In genomic region chr9:45633036-45633435, GRCm38 (mm10) we compare ENCODE assay signal across 8 mouse cellular contexts.
DNase-seq lines count a peak whose midpoint lies in the region; ATAC-seq lines count a peak whose summit lies in the region.

No protein-coding gene starts in this region.

- no peak overlapping the region for H3K4me2 ChIP-seq in heart, embryonic 11.5 days
- no peak overlapping the region; the same call in 1 of the 2 replicates for H3K4me2 ChIP-seq in forebrain, embryonic 12.5 days
- H3K4me2 ChIP-seq in midbrain, embryonic 12.5 days (replicated peaks): no peak overlapping the region

- H3K36me3 ChIP-seq in heart, embryonic 11.5 days (ENCODE audit: control insufficient read depth, insufficient read depth, low read length): no peaks in the 10 kb centered on the region
- H3K36me3 ChIP-seq in forebrain, embryonic 12.5 days (replicated peaks): no peaks in the 10 kb centered on the region
- H3K36me3 ChIP-seq in midbrain, embryonic 12.5 days: no peaks in the 10 kb centered on the region

- H3K27me3 ChIP-seq in heart, embryonic 11.5 days (ENCODE audit: control insufficient read depth, insufficient read depth, low read length): no peaks in the 10 kb centered on the region
- H3K27me3 ChIP-seq in forebrain, embryonic 12.5 days: no peaks in the 10 kb centered on the region
- peaks cover 4% of the 10 kb centered on the region; the same call in 1 of the 2 replicates for H3K27me3 ChIP-seq in midbrain, embryonic 12.5 days

- no peak overlapping the region for H3K27ac ChIP-seq in heart, embryonic 11.5 days (ENCODE audit: low read depth, low read length)
- peak overlapping the region; percentile 94 for H3K27ac ChIP-seq in forebrain, embryonic 12.5 days
- H3K27ac ChIP-seq in midbrain, embryonic 12.5 days (replicated peaks): peak overlapping the region; percentile 76

- ATAC-seq in heart, embryonic 11.5 days (replicated peaks; ENCODE audit: insufficient number of reproducible peaks, low FRiP score, low TSS enrichment): no peak
- ATAC-seq in forebrain, embryonic 12.5 days (ENCODE audit: low FRiP score): peak; percentile 27
- ATAC-seq in midbrain, embryonic 12.5 days (ENCODE audit: low FRiP score, low read depth): no peak
- no peak for ATAC-seq in megakaryocyte progenitor cell, adult 5-6 weeks (replicated peaks; ENCODE audit: poor library complexity)

- H3K9me3 ChIP-seq in heart, embryonic 11.5 days (replicated peaks; ENCODE audit: control insufficient read depth, low read length): no peaks in the 10 kb centered on the region
- no peaks in the 10 kb centered on the region for H3K9me3 ChIP-seq in forebrain, embryonic 12.5 days
- no peaks in the 10 kb centered on the region for H3K9me3 ChIP-seq in midbrain, embryonic 12.5 days

- peak; percentile 3 for DNase-seq in heart, adult 8-10 months (ENCODE audit: low spot score)
- peak; percentile 25 for DNase-seq in ovary, postnatal 14 days (ENCODE audit: low spot score)
- no peak for DNase-seq in ovary, adult 18-20 months (ENCODE audit: low spot score)
- no peak for DNase-seq in left cerebral cortex, adult 8-10 months (ENCODE audit: low spot score in 2 of 2)

- no peak overlapping the region for H3K4me3 ChIP-seq in heart, embryonic 11.5 days (ENCODE audit: low read depth, low read length)
- H3K4me3 ChIP-seq in forebrain, embryonic 12.5 days (replicated peaks): no peak overlapping the region
- no peak overlapping the region for H3K4me3 ChIP-seq in midbrain, embryonic 12.5 days

- WGBS in heart, embryonic 11.5 days (ENCODE audit: insufficient replicate concordance): 57% methylated on average over 2 of the region's 2 CpGs
- 30% methylated on average over 2 of the region's 2 CpGs for WGBS in forebrain, embryonic 12.5 days
- 60% methylated on average over 2 of the region's 2 CpGs for WGBS in midbrain, embryonic 12.5 days

- H3K4me1 ChIP-seq in heart, embryonic 11.5 days (ENCODE audit: control insufficient read depth, insufficient read depth, low read length): no peaks in the 10 kb centered on the region; the same call in 1 of the 2 replicates
- peaks cover 35% of the 10 kb centered on the region for H3K4me1 ChIP-seq in forebrain, embryonic 12.5 days
- H3K4me1 ChIP-seq in midbrain, embryonic 12.5 days: peaks cover 37% of the 10 kb centered on the region

- H3K9ac ChIP-seq in heart, embryonic 11.5 days (ENCODE audit: low read depth, low read length): no peak overlapping the region
- peak overlapping the region; percentile 12; the same call in 1 of the 2 replicates for H3K9ac ChIP-seq in forebrain, embryonic 12.5 days
- H3K9ac ChIP-seq in midbrain, embryonic 12.5 days (replicated peaks): no peak overlapping the region

Comparison
In these comparisons a context has a peak if more than half of its experiments do, and no peak if none do; other contexts are left out.
1. DNase-seq: peak in heart, adult 8-10 months (single experiment) and ovary, postnatal 14 days (single experiment); none in ovary, adult 18-20 months (single experiment) and left cerebral cortex, adult 8-10 months (0 of 2).